Mouse (Mus musculus) hindbrain, postnatal 0 days (tissue): ENCODE measurements around the gene Fam25c. TPM values are rescaled to one million over a fixed set of nuclear protein-coding genes. Genes with fewer than 3 reads are reported as not detected.
A peak's percentile ranks its signal among the peaks of the same experiment; 100 is the strongest.

Source experiments
- ATAC-seq: fragments of 200-750 bp; cut with Nextera tagmentation; 2 replicates; pipeline ENCODE4 v1.8.0; 2017; ENCODE audit warnings: mild to moderate bottlenecking, moderate TSS enrichment, moderate library complexity
- DNase-seq: peaks from one replicate; pipeline ENCODE4 v3.0.0-alpha.2; 2015; ENCODE audit warnings: low spot score
- H3K27ac ChIP-seq: fragments of 300-500 bp; sonication (generic); 2 replicates; pipeline ENCODE4 v1.5.1; 2014; ENCODE audit warnings: mild to moderate bottlenecking
- H3K27me3 ChIP-seq: fragments of 300-500 bp; sonication (generic); 2 replicates; pipeline ENCODE4 v1.6.1; 2014; ENCODE audit warnings: low read length, mixed read lengths; ENCODE audit not compliant: insufficient read depth
- H3K36me3 ChIP-seq: fragments of 300-500 bp; sonication (generic); 2 replicates; pipeline ENCODE4 v1.6.1; 2014; ENCODE audit warnings: low read length, mixed read lengths; ENCODE audit not compliant: insufficient read depth
- H3K4me1 ChIP-seq: fragments of 300-500 bp; sonication (generic); 2 replicates; pipeline ENCODE4 v1.6.1; 2014; ENCODE audit warnings: antibody characterized with exemption, low read length, mixed read lengths; ENCODE audit not compliant: insufficient read depth
- H3K4me2 ChIP-seq: fragments of 300-500 bp; sonication (generic); 2 replicates; pipeline ENCODE4 v1.6.1; 2014; ENCODE audit warnings: low read depth, mild to moderate bottlenecking, low read length, moderate library complexity, mixed read lengths
- H3K4me3 ChIP-seq: fragments of 300-500 bp; sonication (generic); 2 replicates; pipeline ENCODE4 v1.5.1; 2014; ENCODE audit warnings: low read length
- H3K9ac ChIP-seq: fragments of 300-500 bp; sonication (generic); replicated peaks from 2 replicates; pipeline ENCODE4 v1.6.1; 2014; ENCODE audit warnings: mild to moderate bottlenecking, low read length, moderate library complexity, mixed read lengths
- H3K9me3 ChIP-seq: fragments of 300-500 bp; sonication (generic); 2 replicates; pipeline ENCODE4 v1.6.1; 2016; ENCODE audit warnings: low read length, mixed read lengths
- CTCF ChIP-seq: IDR thresholded peaks from 2 replicates; pipeline ENCODE4 v1.5.1; 2016; ENCODE audit warnings: antibody characterized with exemption, control low read depth, low read depth
- WGBS: fragments of 180-500 bp; shearing (Covaris S2); extraction: QIAGEN DNeasy Blood & Tissue Kit; methylation state at CpG from one replicate; pipeline ENCODE4 v1.1.7; 2014; 5-methylcytosine and 5-hydroxymethylcytosine counted together
- polyA plus RNA-seq: library from polyadenylated mRNA; unstranded; fragments of >200 nt; fragmentation: Nextera tagmentation; extraction: Ambion mirVana; gene quantifications from 2 replicates; pipeline ENCODE4 v1.2.1, GENCODE M21; 2015
- total RNA-seq: library from RNA; depleted of rRNA; stranded (reverse); fragments of >200 nt; gene quantifications from 2 replicates; pipeline ENCODE4 v1.2.3, GENCODE M21; 2014

The Fam25c gene
- total and polyA plus RNA-seq, 2 experiments from 2014 or later, result not detected

- Histone ChIP-seq H3K27ac (no peak overlapping the region), H3K4me3 (no peak overlapping the region), H3K9me3 (no peaks in the 10 kb centered on the region), H3K36me3 (no peaks in the 10 kb centered on the region), H3K27me3 (no peaks in the 10 kb centered on the region), H3K4me2 (no peak overlapping the region), H3K4me1 (no peaks in the 10 kb centered on the region), H3K9ac (no peak overlapping the region)
- TF ChIP-seq CTCF, result no peak
- DNase-seq (no peak), ATAC-seq (no peak)
- WGBS, result 84% methylated on average over 5 of the region's 5 CpGs
These were observed 42.6 kb upstream of the Fam25c start for GRCm38 (mm10) chr14:34397871-34398270.

GRCm38 (mm10) chr14:34393295-34393694, 38.1 kb upstream of the Fam25c start:
- no peak overlapping the region for H3K9ac ChIP-seq
- H3K4me1 ChIP-seq, result no peaks in the 10 kb centered on the region
- ATAC-seq (no peak), DNase-seq (no peak)
- H3K9me3 ChIP-seq, result no peaks in the 10 kb centered on the region
- no peak for TF ChIP-seq CTCF
- H3K4me3 ChIP-seq, result no peak overlapping the region
- no peak overlapping the region for H3K4me2 ChIP-seq
- WGBS, result 41% methylated on average over 4 of the region's 4 CpGs
- no peak overlapping the region for H3K27ac ChIP-seq
- H3K36me3 ChIP-seq, result no peaks in the 10 kb centered on the region
- no peaks in the 10 kb centered on the region for H3K27me3 ChIP-seq

- Histone ChIP-seq H3K4me2 (no peak overlapping the region), H3K27ac (no peak overlapping the region), H3K4me1 (no peaks in the 10 kb centered on the region), H3K9ac (no peak overlapping the region), H3K4me3 (no peak overlapping the region), H3K9me3 (no peaks in the 10 kb centered on the region), H3K27me3 (no peaks in the 10 kb centered on the region), H3K36me3 (no peaks in the 10 kb centered on the region)
- no peak for TF ChIP-seq CTCF
- DNase-seq, result no peak
- WGBS, result 96% methylated on average over 9 of the region's 9 CpGs
- no peak for ATAC-seq
These were observed 27.9 kb upstream of the Fam25c start for GRCm38 (mm10) chr14:34382921-34383704.

GRCm38 (mm10) chr14:34378560-34379331, 23.5 kb upstream of the Fam25c start:
- Histone ChIP-seq H3K4me2 (no peak overlapping the region), H3K9me3 (no peaks in the 10 kb centered on the region), H3K27me3 (no peaks in the 10 kb centered on the region), H3K4me3 (no peak overlapping the region), H3K9ac (no peak overlapping the region), H3K4me1 (no peaks in the 10 kb centered on the region; the same call in 1 of the 2 replicates), H3K27ac (peak overlapping the region; percentile 56; the same call in 1 of the 2 replicates), H3K36me3 (no peaks in the 10 kb centered on the region)
- TF ChIP-seq CTCF, result no peak
- ATAC-seq, result peak; percentile 82
- WGBS, result 23% methylated on average over 11 of the region's 11 CpGs
- peak; percentile 53 for DNase-seq

GRCm38 (mm10) chr14:34377121-34377520, 21.9 kb upstream of the Fam25c start:
- H3K4me2 ChIP-seq, result no peak overlapping the region

GRCm38 (mm10) chr14:34375941-34376340, 20.7 kb upstream of the Fam25c start:
- H3K27me3 ChIP-seq, result no peaks in the 10 kb centered on the region
- no peak for TF ChIP-seq CTCF
- H3K4me2 ChIP-seq, result no peak overlapping the region
- no peak for DNase-seq
- H3K27ac ChIP-seq, result no peak overlapping the region
- no peak for ATAC-seq
- H3K9ac ChIP-seq, result no peak overlapping the region
- no peaks in the 10 kb centered on the region; the same call in 1 of the 2 replicates for H3K4me1 ChIP-seq
- H3K4me3 ChIP-seq, result no peak overlapping the region
- no peaks in the 10 kb centered on the region for H3K9me3 ChIP-seq
- WGBS, result 96% methylated on average over 5 of the region's 5 CpGs
- no peaks in the 10 kb centered on the region for H3K36me3 ChIP-seq

More at GRCm38 (mm10) chr14:34377121-34377520, 21.9 kb upstream of the Fam25c start:
- no peaks in the 10 kb centered on the region for H3K9me3 ChIP-seq
- TF ChIP-seq CTCF, result no peak
- no peak overlapping the region for H3K9ac ChIP-seq
- no peak overlapping the region for H3K4me3 ChIP-seq
- H3K27ac ChIP-seq, result no peak overlapping the region
- no peaks in the 10 kb centered on the region for H3K36me3 ChIP-seq
- ATAC-seq, result no peak
- H3K4me1 ChIP-seq, result no peaks in the 10 kb centered on the region; the same call in 1 of the 2 replicates
- WGBS, result 77% methylated on average over 4 of the region's 4 CpGs
- no peak for DNase-seq
- no peaks in the 10 kb centered on the region for H3K27me3 ChIP-seq
